Mouse (Mus musculus) lung, embryonic 14.5 days (tissue): ENCODE measurements around the gene Gm10799. TPM values are rescaled to one million over a fixed set of nuclear protein-coding genes. Genes with fewer than 3 reads are reported as not detected.

ENCODE experiments used
- ATAC-seq: fragments of 200-750 bp; cut with Nextera tagmentation; 2 replicates; pipeline ENCODE4 v1.8.0; 2017; ENCODE audit warnings: mild to moderate bottlenecking, moderate TSS enrichment, moderate library complexity; ENCODE audit not compliant: insufficient read depth
- DNase-seq: peaks from one replicate; pipeline ENCODE4 v3.0.0-alpha.2; 2015
- H3K27ac ChIP-seq: fragments of 300-500 bp; sonication (generic); 2 replicates; pipeline ENCODE4 v1.5.1; 2014; ENCODE audit warnings: low read depth, mild to moderate bottlenecking, moderate library complexity
- H3K27me3 ChIP-seq: fragments of 300-500 bp; sonication (generic); 2 replicates; pipeline ENCODE4 v1.6.1; 2014; ENCODE audit warnings: low read length, control low read depth; ENCODE audit not compliant: insufficient read depth
- H3K36me3 ChIP-seq: fragments of 300-500 bp; sonication (generic); 2 replicates; pipeline ENCODE4 v1.6.1; 2014; ENCODE audit warnings: control low read depth; ENCODE audit not compliant: insufficient read depth
- H3K4me1 ChIP-seq: fragments of 300-500 bp; sonication (generic); 2 replicates; pipeline ENCODE4 v1.6.1; 2014; ENCODE audit warnings: antibody characterized with exemption, control low read depth; ENCODE audit not compliant: insufficient read depth
- H3K4me2 ChIP-seq: fragments of 300-500 bp; sonication (generic); 2 replicates; pipeline ENCODE4 v1.6.1; 2014; ENCODE audit warnings: mild to moderate bottlenecking
- H3K4me3 ChIP-seq: fragments of 300-500 bp; sonication (generic); 2 replicates; pipeline ENCODE4 v1.5.1; 2014; ENCODE audit warnings: low read depth, low read length
- H3K9ac ChIP-seq: fragments of 300-500 bp; sonication (generic); 2 replicates; pipeline ENCODE4 v1.6.1; 2014
- H3K9me3 ChIP-seq: fragments of 300-500 bp; sonication (generic); 2 replicates; pipeline ENCODE4 v1.6.1; 2016; ENCODE audit warnings: low read depth, low read length, control low read depth
- CTCF ChIP-seq: IDR thresholded peaks from 2 replicates; pipeline ENCODE4 v1.5.1; 2016; ENCODE audit warnings: antibody characterized with exemption, low read depth
- WGBS: fragments of 180-500 bp; shearing (Covaris S2); extraction: QIAGEN DNeasy Blood & Tissue Kit; methylation state at CpG from one replicate; pipeline ENCODE4 v1.1.7; 2014; 5-methylcytosine and 5-hydroxymethylcytosine counted together
- polyA plus RNA-seq: library from polyadenylated mRNA; unstranded; fragments of >200 nt; fragmentation: Nextera tagmentation; extraction: Ambion mirVana; gene quantifications from 2 replicates; pipeline ENCODE4 v1.2.1, GENCODE M21; 2014

Gene Gm10799
- polyA plus RNA-seq, 1 experiment from 2014 or later = not detected

GRCm38 (mm10) chr2:104035595-104035994 lies 32.8 kb downstream of the Gm10799 start:
- Histone ChIP-seq H3K9ac (no peak overlapping the region), H3K4me3 (no peak overlapping the region), H3K27me3 (no peaks in the 10 kb centered on the region), H3K36me3 (peaks cover 50% of the 10 kb centered on the region), H3K9me3 (no peaks in the 10 kb centered on the region), H3K27ac (no peak overlapping the region), H3K4me1 (no peaks in the 10 kb centered on the region), H3K4me2 (no peak overlapping the region)
- 80% methylated on average over 6 of the region's 6 CpGs for WGBS
- DNase-seq = no peak
- no peak for TF ChIP-seq CTCF
- ATAC-seq = no peak

GRCm38 (mm10) chr2:104034832-104035472 lies 33.4 kb downstream of the Gm10799 start:
- TF ChIP-seq CTCF = peak; percentile 93
- peaks cover 48% of the 10 kb centered on the region for H3K36me3 ChIP-seq
- H3K9ac ChIP-seq = no peak overlapping the region
- no peak overlapping the region for H3K4me3 ChIP-seq
- DNase-seq = peak; percentile 89
- ATAC-seq = 0 out of 2 replicates have a peak, but pooled peaks have one; percentile 54
- 0 out of 2 replicates have a peak, but pooled peaks cover under 1% of the 10 kb centered on the region for H3K4me1 ChIP-seq
- no peaks in the 10 kb centered on the region for H3K27me3 ChIP-seq
- no peak overlapping the region for H3K27ac ChIP-seq
- H3K4me2 ChIP-seq = no peak overlapping the region
- WGBS = 31% methylated on average over 3 of the region's 3 CpGs
- H3K9me3 ChIP-seq = no peaks in the 10 kb centered on the region

GRCm38 (mm10) chr2:104032056-104032455 lies 36.3 kb downstream of the Gm10799 start:
- no peak for TF ChIP-seq CTCF
- Histone ChIP-seq H3K9ac (no peak overlapping the region), H3K36me3 (peaks cover 30% of the 10 kb centered on the region), H3K4me2 (no peak overlapping the region), H3K4me3 (no peak overlapping the region), H3K27me3 (no peaks in the 10 kb centered on the region), H3K4me1 (0 out of 2 replicates have a peak, but pooled peaks cover 2% of the 10 kb centered on the region), H3K27ac (no peak overlapping the region), H3K9me3 (no peaks in the 10 kb centered on the region)
- WGBS = 91% methylated on average over 3 of the region's 3 CpGs
- ATAC-seq = no peak
- DNase-seq = no peak

- WGBS = 74% methylated on average over 3 of the region's 3 CpGs
- H3K9ac ChIP-seq = no peak overlapping the region
- no peak overlapping the region for H3K27ac ChIP-seq
- no peaks in the 10 kb centered on the region for H3K9me3 ChIP-seq
- no peak overlapping the region for H3K4me2 ChIP-seq
- no peak for DNase-seq
- H3K4me1 ChIP-seq = 0 out of 2 replicates have a peak, but pooled peaks cover 2% of the 10 kb centered on the region
- H3K4me3 ChIP-seq = no peak overlapping the region
- no peak for TF ChIP-seq CTCF
- peaks cover 14% of the 10 kb centered on the region for H3K36me3 ChIP-seq
- no peak for ATAC-seq
- H3K27me3 ChIP-seq = no peaks in the 10 kb centered on the region
Measured at GRCm38 (mm10) chr2:104030381-104030780, 38.0 kb downstream of the Gm10799 start.

GRCm38 (mm10) chr2:104029074-104029473 lies 39.3 kb downstream of the Gm10799 start:
- no peaks in the 10 kb centered on the region for H3K9me3 ChIP-seq
- no peaks in the 10 kb centered on the region for H3K27me3 ChIP-seq
- H3K4me3 ChIP-seq = peak overlapping the region; percentile 95
- peak overlapping the region; percentile 77 for H3K4me2 ChIP-seq
- TF ChIP-seq CTCF = no peak
- ATAC-seq (no peak), DNase-seq (no peak)
- H3K9ac ChIP-seq = peak overlapping the region; percentile 89; the same call in 1 of the 2 replicates
- H3K36me3 ChIP-seq = peaks cover 8% of the 10 kb centered on the region; the same call in 1 of the 2 replicates
- H3K27ac ChIP-seq = no peak overlapping the region
- WGBS = 47% methylated on average over 2 of the region's 2 CpGs
- 0 out of 2 replicates have a peak, but pooled peaks cover 2% of the 10 kb centered on the region for H3K4me1 ChIP-seq

GRCm38 (mm10) chr2:104028139-104028723 lies 40.1 kb downstream of the Gm10799 start, which contains the start of gene 4931422A03Rik:
Gene 4931422A03Rik (minus strand): TSS chr2:104028361.
- H3K4me2 ChIP-seq = peak within 1 kb of the TSS; percentile 77
- H3K4me1 ChIP-seq = 0 out of 2 replicates have a peak, but pooled peaks cover 2% of the 10 kb centered on the region
- peak within 1 kb of the TSS; percentile 95 for H3K4me3 ChIP-seq
- ATAC-seq = no peak; the same call in 1 of the 2 replicates
- DNase-seq = peak; percentile 49
- peak within 1 kb of the TSS; percentile 68 for H3K27ac ChIP-seq
- no peaks in the 10 kb centered on the region for H3K27me3 ChIP-seq
- H3K9me3 ChIP-seq = no peaks in the 10 kb centered on the region
- H3K9ac ChIP-seq = peak within 1 kb of the TSS; percentile 89
- no peak for TF ChIP-seq CTCF
- under 1% methylated on average over 31 of the region's 32 CpGs for WGBS
- 0 out of 2 replicates have a peak, but pooled peaks cover under 1% of the 10 kb centered on the region for H3K36me3 ChIP-seq

GRCm38 (mm10) chr2:104027458-104028138 lies 40.8 kb downstream of the Gm10799 start, which contains the start of gene Fbxo3:
Gene Fbxo3 (plus strand): TSS chr2:104027721.
- Histone ChIP-seq H3K36me3 (no peaks in the 10 kb centered on the region), H3K9ac (peak within 1 kb of the TSS; percentile 89), H3K27me3 (no peaks in the 10 kb centered on the region), H3K4me3 (peak within 1 kb of the TSS; percentile 95), H3K4me1 (0 out of 2 replicates have a peak, but pooled peaks cover 2% of the 10 kb centered on the region), H3K27ac (peak within 1 kb of the TSS; percentile 68), H3K4me2 (peak within 1 kb of the TSS; percentile 77), H3K9me3 (no peaks in the 10 kb centered on the region)
- peak; percentile 41 for TF ChIP-seq CTCF
- peak; percentile 97 for ATAC-seq
- DNase-seq = peak; percentile 85
- under 1% methylated on average over 30 of the region's 44 CpGs for WGBS
